Mouse (Mus musculus): ENCODE measurements around the gene Tspoap1. TPM values are rescaled to one million over a fixed set of nuclear protein-coding genes. Genes with fewer than 3 reads are reported as not detected.

Gene Tspoap1
- polyA plus RNA-seq, 1 experiment: 10.3 TPM

DNA sequence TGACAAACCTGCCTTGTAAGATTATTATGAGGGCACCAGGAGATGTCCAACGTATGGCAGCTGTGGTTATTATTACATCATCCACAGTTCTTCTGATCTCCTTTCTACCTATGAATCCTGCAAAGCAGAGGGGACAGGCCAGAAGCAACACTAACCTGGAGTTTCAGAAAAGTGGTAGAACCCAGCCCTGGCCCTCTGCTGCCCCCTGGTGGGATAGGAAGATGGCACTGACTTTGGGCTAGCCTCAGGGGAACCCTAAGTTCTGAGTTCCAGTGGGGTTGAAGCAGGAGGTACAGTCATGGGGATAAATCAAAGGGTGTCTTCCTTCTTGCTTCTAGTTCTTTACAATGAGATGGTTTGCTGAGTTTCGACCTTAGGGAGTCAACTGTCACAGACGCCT, 10.6 kb downstream of the Tspoap1 start:
- Histone ChIP-seq H3K27ac (ENCODE audit: control insufficient read depth, insufficient read depth, low read depth, low read length) (no peak overlapping the region), H3K36me3 (ENCODE audit: control insufficient read depth, insufficient read depth, low read length) (no peaks in the 10 kb centered on the region), H3K4me3 (ENCODE audit: control insufficient read depth, low read depth, low read length) (no peak overlapping the region), H3K4me1 (ENCODE audit: control insufficient read depth, insufficient read depth, low read length) (no peaks in the 10 kb centered on the region), H3K27me3 (ENCODE audit: control insufficient read depth, insufficient read depth, low read length) (no peaks in the 10 kb centered on the region)
- peak; percentile 73; the same call in 1 of the 2 replicates for TF ChIP-seq CTCF (IDR thresholded peaks at IDR 0.05; ENCODE audit: control insufficient read depth, insufficient read depth, insufficient replicate concordance, low read depth, low read length)
- no peak for TF ChIP-seq POLR2A (IDR thresholded peaks at IDR 0.05; ENCODE audit: control insufficient read depth, low read depth, low read length)

DNA sequence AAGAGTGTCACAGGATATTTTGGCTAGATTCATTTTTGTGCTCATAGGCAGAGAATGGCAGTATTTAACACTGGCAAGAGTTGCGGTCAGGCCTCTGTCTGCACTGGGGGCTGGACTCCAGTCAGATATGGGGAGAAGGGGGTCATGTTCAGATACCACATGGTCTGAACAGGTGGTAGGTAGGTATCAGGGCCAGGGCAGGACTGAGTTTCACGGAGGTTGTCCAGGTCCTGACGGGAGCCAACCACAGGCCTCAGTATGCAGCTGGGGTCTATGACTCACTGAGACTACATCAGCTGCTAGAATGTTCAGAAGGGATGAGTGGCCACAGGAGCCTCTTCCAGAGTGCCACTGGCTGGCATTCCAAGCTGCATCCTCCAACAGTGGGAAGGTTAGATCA, 12.0 kb downstream of the Tspoap1 start:
- no peaks in the 10 kb centered on the region for H3K36me3 ChIP-seq (ENCODE audit: control insufficient read depth, insufficient read depth, low read length)
- TF ChIP-seq CTCF (IDR thresholded peaks at IDR 0.05; ENCODE audit: control insufficient read depth, insufficient read depth, insufficient replicate concordance, low read depth, low read length): no peak
- TF ChIP-seq POLR2A (IDR thresholded peaks at IDR 0.05; ENCODE audit: control insufficient read depth, low read depth, low read length): no peak
- no peak overlapping the region for H3K4me3 ChIP-seq (ENCODE audit: control insufficient read depth, low read depth, low read length)
- no peak overlapping the region for H3K27ac ChIP-seq (ENCODE audit: control insufficient read depth, insufficient read depth, low read depth, low read length)
- H3K27me3 ChIP-seq (ENCODE audit: control insufficient read depth, insufficient read depth, low read length): no peaks in the 10 kb centered on the region
- H3K4me1 ChIP-seq (ENCODE audit: control insufficient read depth, insufficient read depth, low read length): no peaks in the 10 kb centered on the region

GRCm38 (mm10) chr11:87778100-87778765, 17.9 kb downstream of the Tspoap1 start:
- TF ChIP-seq POLR2A (IDR thresholded peaks at IDR 0.05; ENCODE audit: control insufficient read depth, low read depth, low read length) (no peak), CTCF (IDR thresholded peaks at IDR 0.05; ENCODE audit: control insufficient read depth, insufficient read depth, insufficient replicate concordance, low read depth, low read length) (no peak)
- Histone ChIP-seq H3K4me1 (ENCODE audit: control insufficient read depth, insufficient read depth, low read length) (peaks cover 14% of the 10 kb centered on the region), H3K4me3 (ENCODE audit: control insufficient read depth, low read depth, low read length) (peak overlapping the region; percentile 33), H3K27me3 (ENCODE audit: control insufficient read depth, insufficient read depth, low read length) (peaks cover 4% of the 10 kb centered on the region; the same call in 1 of the 2 replicates), H3K27ac (ENCODE audit: control insufficient read depth, insufficient read depth, low read depth, low read length) (no peak overlapping the region), H3K36me3 (ENCODE audit: control insufficient read depth, insufficient read depth, low read length) (no peaks in the 10 kb centered on the region)

DNA sequence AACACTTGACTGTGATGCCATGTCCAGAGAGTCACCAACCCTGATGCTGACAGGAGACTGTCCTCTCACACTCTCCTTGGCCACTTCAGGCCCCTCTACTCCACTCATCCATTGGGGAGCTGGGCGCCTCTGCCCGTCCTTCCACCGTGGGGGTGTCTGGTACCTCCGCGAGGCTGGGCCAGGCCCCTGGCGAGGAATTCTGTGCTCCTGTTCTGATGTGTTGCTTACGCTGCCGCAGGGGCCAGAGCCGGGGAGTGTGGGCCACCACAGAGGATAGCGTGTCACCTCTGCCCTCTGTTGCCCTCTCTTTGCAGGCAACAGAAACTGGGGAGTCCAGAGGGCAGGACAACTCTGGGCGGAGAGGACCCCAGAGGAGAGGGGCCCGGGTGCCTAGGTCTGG, 18.6 kb downstream of the Tspoap1 start:
- Histone ChIP-seq H3K36me3 (ENCODE audit: control insufficient read depth, insufficient read depth, low read length) (no peaks in the 10 kb centered on the region), H3K4me3 (ENCODE audit: control insufficient read depth, low read depth, low read length) (no peak overlapping the region), H3K27me3 (ENCODE audit: control insufficient read depth, insufficient read depth, low read length) (peaks cover 4% of the 10 kb centered on the region; the same call in 1 of the 2 replicates), H3K4me1 (ENCODE audit: control insufficient read depth, insufficient read depth, low read length) (peaks cover 14% of the 10 kb centered on the region), H3K27ac (ENCODE audit: control insufficient read depth, insufficient read depth, low read depth, low read length) (no peak overlapping the region)
- TF ChIP-seq CTCF (IDR thresholded peaks at IDR 0.05; ENCODE audit: control insufficient read depth, insufficient read depth, insufficient replicate concordance, low read depth, low read length) (no peak), POLR2A (IDR thresholded peaks at IDR 0.05; ENCODE audit: control insufficient read depth, low read depth, low read length) (no peak)

DNA sequence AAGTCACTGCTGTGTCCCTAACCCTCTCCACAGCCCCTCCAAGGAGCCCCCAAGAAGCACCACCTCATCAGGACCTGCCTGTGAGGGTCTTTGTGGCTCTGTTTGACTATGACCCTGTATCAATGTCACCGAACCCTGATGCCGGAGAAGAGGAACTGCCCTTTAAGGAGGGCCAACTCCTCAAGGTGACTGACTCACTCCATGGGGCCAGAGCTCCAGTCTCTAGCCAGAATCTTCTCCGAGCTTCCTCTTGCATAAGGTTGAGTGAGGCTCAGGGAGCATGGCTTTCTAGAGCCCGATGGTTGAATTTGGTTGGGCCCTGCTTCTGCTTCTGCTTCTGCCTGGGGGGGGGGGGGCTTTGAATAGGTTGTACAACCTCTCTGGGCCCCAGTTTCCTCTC, 19.1 kb downstream of the Tspoap1 start:
- no peak overlapping the region for H3K27ac ChIP-seq (ENCODE audit: control insufficient read depth, insufficient read depth, low read depth, low read length)
- TF ChIP-seq POLR2A (IDR thresholded peaks at IDR 0.05; ENCODE audit: control insufficient read depth, low read depth, low read length): no peak
- no peak for TF ChIP-seq CTCF (IDR thresholded peaks at IDR 0.05; ENCODE audit: control insufficient read depth, insufficient read depth, insufficient replicate concordance, low read depth, low read length)
- no peak overlapping the region for H3K4me3 ChIP-seq (ENCODE audit: control insufficient read depth, low read depth, low read length)
- peaks cover 4% of the 10 kb centered on the region; the same call in 1 of the 2 replicates for H3K27me3 ChIP-seq (ENCODE audit: control insufficient read depth, insufficient read depth, low read length)
- H3K36me3 ChIP-seq (ENCODE audit: control insufficient read depth, insufficient read depth, low read length): no peaks in the 10 kb centered on the region
- peaks cover 14% of the 10 kb centered on the region for H3K4me1 ChIP-seq (ENCODE audit: control insufficient read depth, insufficient read depth, low read length)

DNA sequence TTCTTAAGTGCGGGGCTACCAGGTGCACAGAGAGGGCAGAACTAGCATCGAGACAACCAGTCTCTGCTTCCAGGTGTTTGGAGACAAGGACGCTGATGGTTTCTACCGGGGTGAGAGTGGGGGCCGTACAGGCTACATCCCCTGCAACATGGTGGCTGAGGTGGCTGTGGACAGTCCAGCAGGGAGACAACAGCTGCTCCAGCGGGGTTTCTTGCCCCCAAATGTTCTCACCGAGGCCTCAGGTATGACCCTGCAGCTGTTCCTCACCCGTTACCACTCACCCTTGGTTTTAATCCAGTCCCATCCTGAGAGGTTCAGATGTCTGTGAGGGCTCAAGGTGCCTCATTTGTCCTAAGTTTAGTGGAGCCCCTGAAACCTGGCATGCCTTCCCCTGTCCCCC, 19.8 kb downstream of the Tspoap1 start:
- TF ChIP-seq CTCF (IDR thresholded peaks at IDR 0.05; ENCODE audit: control insufficient read depth, insufficient read depth, insufficient replicate concordance, low read depth, low read length) (no peak), POLR2A (IDR thresholded peaks at IDR 0.05; ENCODE audit: control insufficient read depth, low read depth, low read length) (no peak)
- no peak overlapping the region for H3K4me3 ChIP-seq (ENCODE audit: control insufficient read depth, low read depth, low read length)
- peaks cover 14% of the 10 kb centered on the region for H3K4me1 ChIP-seq (ENCODE audit: control insufficient read depth, insufficient read depth, low read length)
- no peaks in the 10 kb centered on the region for H3K36me3 ChIP-seq (ENCODE audit: control insufficient read depth, insufficient read depth, low read length)
- no peak overlapping the region for H3K27ac ChIP-seq (ENCODE audit: control insufficient read depth, insufficient read depth, low read depth, low read length)
- H3K27me3 ChIP-seq (ENCODE audit: control insufficient read depth, insufficient read depth, low read length): peaks cover 4% of the 10 kb centered on the region; the same call in 1 of the 2 replicates

DNA sequence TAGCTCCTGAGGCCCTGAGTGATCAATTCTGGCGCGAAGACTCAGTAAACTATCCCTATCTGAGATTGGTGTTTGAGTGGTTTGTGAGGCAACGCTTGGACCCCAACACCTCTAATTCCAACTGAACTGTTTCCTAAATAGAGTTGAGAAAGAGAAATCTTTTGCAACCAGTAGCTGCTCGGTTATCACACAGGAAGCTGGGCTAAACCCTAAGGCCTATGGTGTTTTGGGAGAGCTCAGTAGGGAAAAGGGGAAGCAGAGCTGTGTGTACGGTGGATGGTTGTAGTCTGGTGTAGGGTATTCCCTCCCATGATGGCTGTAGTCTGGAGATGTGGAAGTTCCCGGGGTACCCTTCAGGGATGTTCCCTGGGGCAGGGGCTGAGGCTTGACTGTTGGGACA, 29.7 kb downstream of the Tspoap1 start:
- no peaks in the 10 kb centered on the region for H3K4me1 ChIP-seq (ENCODE audit: control insufficient read depth, insufficient read depth, low read length)
- H3K27ac ChIP-seq (ENCODE audit: control insufficient read depth, insufficient read depth, low read depth, low read length): no peak overlapping the region
- H3K4me3 ChIP-seq (ENCODE audit: control insufficient read depth, low read depth, low read length): no peak overlapping the region
- no peaks in the 10 kb centered on the region for H3K36me3 ChIP-seq (ENCODE audit: control insufficient read depth, insufficient read depth, low read length)
- no peak for TF ChIP-seq POLR2A (IDR thresholded peaks at IDR 0.05; ENCODE audit: control insufficient read depth, low read depth, low read length)
- TF ChIP-seq CTCF (IDR thresholded peaks at IDR 0.05; ENCODE audit: control insufficient read depth, insufficient read depth, insufficient replicate concordance, low read depth, low read length): no peak
- H3K27me3 ChIP-seq (ENCODE audit: control insufficient read depth, insufficient read depth, low read length): no peaks in the 10 kb centered on the region
